In the genomic region with DNA sequence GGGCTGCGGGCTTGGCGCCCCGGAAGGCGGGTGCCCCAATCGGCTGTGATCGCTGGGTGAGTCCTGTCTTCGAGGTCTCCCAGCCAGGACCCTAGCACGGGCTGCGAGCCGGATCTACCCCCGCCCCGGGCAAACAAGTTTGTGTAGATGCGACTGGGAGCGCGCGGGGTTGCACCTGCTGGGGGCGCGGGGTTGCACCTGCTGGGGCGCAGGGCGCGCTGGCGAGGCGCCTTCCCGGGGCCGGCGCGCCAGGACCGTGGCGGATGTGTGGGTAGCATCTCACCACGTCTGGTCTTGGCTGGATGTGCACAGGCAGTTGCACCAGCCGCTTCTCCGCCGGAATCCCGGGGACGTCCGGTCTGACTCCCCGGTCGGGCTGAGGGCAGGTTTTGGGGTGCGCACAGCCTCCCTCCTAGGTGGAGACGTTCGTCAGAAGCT, we compare ENCODE assay signal across 8 mouse cellular contexts. TPM values are rescaled to one million over a fixed set of nuclear protein-coding genes. Genes with fewer than 3 reads are reported as not detected.
DNase-seq lines count a peak whose midpoint lies in the region; ATAC-seq lines count a peak whose summit lies in the region.

No protein-coding gene starts in this region.

- 0 out of 2 replicates have a peak, but pooled peaks cover 3% of the 10 kb centered on the region for H3K4me1 ChIP-seq in kidney, embryonic 14.5 days (ENCODE audit: control insufficient read depth, insufficient read depth, low read length)
- 0 out of 2 replicates have a peak, but pooled peaks cover 4% of the 10 kb centered on the region for H3K4me1 ChIP-seq in heart, embryonic 16.5 days (ENCODE audit: control insufficient read depth, insufficient read depth, low read length)
- no peaks in the 10 kb centered on the region for H3K4me1 ChIP-seq in liver, embryonic 13.5 days (replicated peaks)
- H3K4me1 ChIP-seq in neural tube, embryonic 14.5 days (ENCODE audit: control insufficient read depth, insufficient read depth, low read length) = peaks cover 9% of the 10 kb centered on the region; the same call in 1 of the 2 replicates

- no peaks in the 10 kb centered on the region for H3K9me3 ChIP-seq in kidney, embryonic 14.5 days (ENCODE audit: control insufficient read depth, low read length)
- no peaks in the 10 kb centered on the region for H3K9me3 ChIP-seq in heart, embryonic 16.5 days (replicated peaks; ENCODE audit: control insufficient read depth, low read length)
- H3K9me3 ChIP-seq in liver, embryonic 13.5 days (replicated peaks) = no peaks in the 10 kb centered on the region
- no peaks in the 10 kb centered on the region for H3K9me3 ChIP-seq in neural tube, embryonic 14.5 days (ENCODE audit: control insufficient read depth, low read length)

- H3K36me3 ChIP-seq in kidney, embryonic 14.5 days (ENCODE audit: control insufficient read depth, insufficient read depth, low read length) = no peaks in the 10 kb centered on the region
- no peaks in the 10 kb centered on the region for H3K36me3 ChIP-seq in heart, embryonic 16.5 days (ENCODE audit: control insufficient read depth, insufficient read depth)
- no peaks in the 10 kb centered on the region for H3K36me3 ChIP-seq in liver, embryonic 13.5 days
- H3K36me3 ChIP-seq in neural tube, embryonic 14.5 days (ENCODE audit: control insufficient read depth, insufficient read depth, low read length) = no peaks in the 10 kb centered on the region

- no peak for DNase-seq in kidney, adult 8-10 months
- DNase-seq in embryo, embryonic 11 days = peak; percentile 38
- no peak for DNase-seq in liver, embryonic 13.5 days
- DNase-seq in frontal cortex, adult 2 months (ENCODE audit: extremely low spot score in 1 of 2, low spot score in 1 of 2) = no peak

- peaks cover 29% of the 10 kb centered on the region for H3K27me3 ChIP-seq in kidney, embryonic 14.5 days (ENCODE audit: control insufficient read depth, insufficient read depth, low read length)
- H3K27me3 ChIP-seq in heart, embryonic 16.5 days (ENCODE audit: control insufficient read depth, insufficient read depth, low read length) = peaks cover 41% of the 10 kb centered on the region
- H3K27me3 ChIP-seq in liver, embryonic 13.5 days = peaks cover 40% of the 10 kb centered on the region
- H3K27me3 ChIP-seq in neural tube, embryonic 14.5 days (ENCODE audit: control insufficient read depth, insufficient read depth, low read length) = 0 out of 2 replicates have a peak, but pooled peaks cover 2% of the 10 kb centered on the region

- H3K27ac ChIP-seq in kidney, embryonic 14.5 days (ENCODE audit: low read depth, low read length) = no peak overlapping the region
- no peak overlapping the region for H3K27ac ChIP-seq in heart, embryonic 16.5 days (ENCODE audit: low read length)
- no peak overlapping the region for H3K27ac ChIP-seq in liver, embryonic 13.5 days
- H3K27ac ChIP-seq in neural tube, embryonic 14.5 days (ENCODE audit: low read depth, low read length) = peak overlapping the region; percentile 71

- H3K4me3 ChIP-seq in kidney, embryonic 14.5 days (ENCODE audit: low read length) = peak overlapping the region; percentile 50
- peak overlapping the region; percentile 59 for H3K4me3 ChIP-seq in heart, embryonic 16.5 days (ENCODE audit: low read length)
- peak overlapping the region; percentile 45 for H3K4me3 ChIP-seq in liver, embryonic 13.5 days (replicated peaks)
- H3K4me3 ChIP-seq in neural tube, embryonic 14.5 days (ENCODE audit: low read depth, low read length) = peak overlapping the region; percentile 93

- no peak; the same call in 1 of the 2 replicates for ATAC-seq in kidney, embryonic 14.5 days (ENCODE audit: low FRiP score, low TSS enrichment)
- ATAC-seq in heart, embryonic 16.5 days (replicated peaks; ENCODE audit: extremely low read depth, insufficient read depth, low FRiP score) = no peak
- no peak for ATAC-seq in liver, embryonic 13.5 days (ENCODE audit: low read depth)
- peak; percentile 50 for ATAC-seq in neural tube, embryonic 14.5 days (ENCODE audit: low read depth)
- ATAC-seq in megakaryocyte progenitor cell, adult 5-6 weeks (replicated peaks; ENCODE audit: poor library complexity) = no peak

- WGBS in kidney, embryonic 14.5 days = under 1% methylated on average over 41 of the region's 41 CpGs
- WGBS in heart, embryonic 16.5 days = under 1% methylated on average over 41 of the region's 41 CpGs
- WGBS in liver, embryonic 13.5 days (ENCODE audit: insufficient replicate concordance) = 2% methylated on average over 41 of the region's 41 CpGs
- 0% methylated on average over 41 of the region's 41 CpGs for WGBS in neural tube, embryonic 14.5 days

- H3K9ac ChIP-seq in kidney, embryonic 14.5 days (ENCODE audit: low read depth, low read length) = peak overlapping the region; percentile 42
- H3K9ac ChIP-seq in heart, embryonic 16.5 days (ENCODE audit: low read length) = peak overlapping the region; percentile 62
- H3K9ac ChIP-seq in liver, embryonic 13.5 days = no peak overlapping the region
- peak overlapping the region; percentile 86 for H3K9ac ChIP-seq in neural tube, embryonic 14.5 days (replicated peaks; ENCODE audit: low read depth, low read length)

- H3K4me2 ChIP-seq in kidney, embryonic 14.5 days (replicated peaks; ENCODE audit: low read depth, low read length) = peak overlapping the region; percentile 83
- H3K4me2 ChIP-seq in heart, embryonic 16.5 days (ENCODE audit: low read depth, low read length) = peak overlapping the region; percentile 84
- peak overlapping the region; percentile 60 for H3K4me2 ChIP-seq in liver, embryonic 13.5 days
- peak overlapping the region; percentile 80 for H3K4me2 ChIP-seq in neural tube, embryonic 14.5 days (ENCODE audit: low read depth, low read length)

RNA-seq across cellular contexts. Expression of gene Wscd1, which starts 1.5 kb away (rescaled TPM):
- 5.6 and 7.8 TPM in 2 replicates for polyA plus RNA-seq in kidney, embryonic 14.5 days (2014; fragmentation: Nextera tagmentation; extraction: Ambion mirVana)
- polyA plus RNA-seq in heart, embryonic 16.5 days (2015; fragmentation: Nextera tagmentation; extraction: Ambion mirVana) = 7.7 and 8.1 TPM in 2 replicates
- polyA plus RNA-seq in liver, embryonic 13.5 days (2015; fragmentation: Nextera tagmentation; extraction: Ambion mirVana) = 0.39 TPM in 2 replicates
- 42.4 and 44.1 TPM in 2 replicates for polyA plus RNA-seq in neural tube, embryonic 14.5 days (2014; fragmentation: Nextera tagmentation; extraction: Ambion mirVana)
- 62.1 and 64.2 TPM in 2 replicates for polyA plus RNA-seq in frontal cortex, adult 2 months (2012; rRNA removed)
- total RNA-seq in megakaryocyte progenitor cell, adult 5-6 weeks (2015) = not detected in 2 replicates
- total RNA-seq in megakaryocyte progenitor cell, adult 5-6 weeks (2017) = not detected in 2 replicates
